Mouse (Mus musculus) intestine, postnatal 0 days (tissue): ENCODE measurements around the gene Gm10295. TPM values are rescaled to one million over a fixed set of nuclear protein-coding genes. Genes with fewer than 3 reads are reported as not detected.
A peak's percentile ranks its signal among the peaks of the same experiment; 100 is the strongest.

Source experiments
- ATAC-seq: fragments of 200-750 bp; cut with Nextera tagmentation; 2 replicates; pipeline ENCODE4 v1.8.0; 2017; ENCODE audit warnings: mild to moderate bottlenecking, moderate TSS enrichment, moderate library complexity
- H3K27ac ChIP-seq: fragments of 300-500 bp; sonication (generic); 2 replicates; pipeline ENCODE4 v1.5.1; 2014; ENCODE audit warnings: mild to moderate bottlenecking, low read depth, low read length, moderate library complexity
- H3K27me3 ChIP-seq: fragments of 300-500 bp; sonication (generic); replicated peaks from 2 replicates; pipeline ENCODE4 v1.6.1; 2014; ENCODE audit warnings: low read length, mixed read lengths; ENCODE audit not compliant: control insufficient read depth, insufficient read depth
- H3K36me3 ChIP-seq: fragments of 300-500 bp; sonication (generic); 2 replicates; pipeline ENCODE4 v1.6.1; 2014; ENCODE audit warnings: mild to moderate bottlenecking, moderate library complexity; ENCODE audit not compliant: control insufficient read depth, insufficient read depth
- H3K4me1 ChIP-seq: fragments of 300-500 bp; sonication (generic); replicated peaks from 2 replicates; pipeline ENCODE4 v1.6.1; 2014; ENCODE audit warnings: antibody characterized with exemption, low read length, mixed read lengths; ENCODE audit not compliant: control insufficient read depth, insufficient read depth
- H3K4me2 ChIP-seq: fragments of 300-500 bp; sonication (generic); replicated peaks from 2 replicates; pipeline ENCODE4 v1.6.1; 2014; ENCODE audit warnings: low read depth, mild to moderate bottlenecking, moderate library complexity
- H3K4me3 ChIP-seq: fragments of 300-500 bp; sonication (generic); 2 replicates; pipeline ENCODE4 v1.5.1; 2014; ENCODE audit warnings: low read depth, low read length
- H3K9ac ChIP-seq: fragments of 300-500 bp; sonication (generic); 2 replicates; pipeline ENCODE4 v1.6.1; 2014; ENCODE audit warnings: mild to moderate bottlenecking, low read depth, low read length
- H3K9me3 ChIP-seq: fragments of 300-500 bp; sonication (generic); 2 replicates; pipeline ENCODE4 v1.6.1; 2016; ENCODE audit warnings: mixed run types; ENCODE audit not compliant: control insufficient read depth
- CTCF ChIP-seq: sonication (generic); IDR thresholded peaks from 2 replicates; pipeline ENCODE4 v1.5.1; 2016; ENCODE audit warnings: low read depth, mild to moderate bottlenecking, control low read depth, antibody characterized with exemption, moderate library complexity
- WGBS: fragments of 180-500 bp; shearing (Covaris S2); extraction: QIAGEN DNeasy Blood & Tissue Kit; methylation state at CpG from one replicate; pipeline ENCODE4 v1.1.7; 2014; 5-methylcytosine and 5-hydroxymethylcytosine counted together
- polyA plus RNA-seq: library from polyadenylated mRNA; unstranded; fragments of >200 nt; fragmentation: Nextera tagmentation; extraction: Ambion mirVana; gene quantifications from 2 replicates; pipeline ENCODE4 v1.2.1, GENCODE M21; 2015

The Gm10295 gene
- polyA plus RNA-seq, 1 experiment from 2014 or later, result not detected

DNA sequence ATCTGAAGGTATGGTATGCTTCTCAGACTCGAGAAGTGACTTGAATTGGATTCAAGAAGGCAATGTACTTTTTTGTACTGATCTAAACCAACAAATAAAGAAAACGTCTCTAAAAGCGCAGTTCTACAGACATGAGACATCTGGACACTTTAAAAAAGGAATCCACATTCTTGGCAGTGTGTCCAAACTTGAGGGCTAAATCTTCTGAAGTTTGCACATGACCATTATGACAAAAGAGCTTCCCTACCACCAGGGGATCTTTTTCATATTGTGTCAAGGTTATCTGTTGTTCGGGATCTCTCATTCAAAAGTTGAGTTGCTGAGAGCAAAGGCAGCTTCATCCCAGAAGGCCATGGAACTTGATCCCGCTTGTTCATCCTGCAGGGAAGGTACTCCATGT lies 40.0 kb upstream of the Gm10295 start:
- Histone ChIP-seq H3K4me2 (no peak overlapping the region), H3K4me3 (no peak overlapping the region), H3K36me3 (no peaks in the 10 kb centered on the region), H3K27ac (no peak overlapping the region), H3K27me3 (no peaks in the 10 kb centered on the region), H3K4me1 (0 out of 2 replicates have a peak, but pooled peaks cover 4% of the 10 kb centered on the region), H3K9ac (no peak overlapping the region), H3K9me3 (no peaks in the 10 kb centered on the region)
- TF ChIP-seq CTCF, result peak; percentile 21; the same call in 1 of the 2 replicates
- no peak for ATAC-seq
- 71% methylated on average over 5 of the region's 5 CpGs for WGBS

DNA sequence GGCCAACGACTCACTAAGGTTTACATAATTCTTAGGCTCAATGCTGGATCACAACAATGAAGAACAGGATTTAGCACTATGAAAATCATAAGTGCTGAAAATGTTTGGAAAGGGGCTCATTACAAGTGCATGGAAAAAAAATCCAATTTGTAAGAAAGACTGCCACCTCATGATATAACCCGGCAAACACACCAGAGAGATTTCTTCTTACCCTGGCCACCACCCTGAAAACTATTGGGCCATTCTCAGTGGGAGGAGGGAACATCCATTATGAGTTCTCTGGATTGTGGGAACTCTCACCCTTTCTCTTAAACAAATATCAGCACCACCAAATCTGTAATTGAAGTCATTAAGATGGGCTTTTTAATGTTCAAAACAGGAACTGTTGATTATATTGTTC lies 39.0 kb upstream of the Gm10295 start:
- no peak overlapping the region for H3K27ac ChIP-seq
- ATAC-seq, result no peak
- 52% methylated on average over 2 of the region's 2 CpGs for WGBS

DNA sequence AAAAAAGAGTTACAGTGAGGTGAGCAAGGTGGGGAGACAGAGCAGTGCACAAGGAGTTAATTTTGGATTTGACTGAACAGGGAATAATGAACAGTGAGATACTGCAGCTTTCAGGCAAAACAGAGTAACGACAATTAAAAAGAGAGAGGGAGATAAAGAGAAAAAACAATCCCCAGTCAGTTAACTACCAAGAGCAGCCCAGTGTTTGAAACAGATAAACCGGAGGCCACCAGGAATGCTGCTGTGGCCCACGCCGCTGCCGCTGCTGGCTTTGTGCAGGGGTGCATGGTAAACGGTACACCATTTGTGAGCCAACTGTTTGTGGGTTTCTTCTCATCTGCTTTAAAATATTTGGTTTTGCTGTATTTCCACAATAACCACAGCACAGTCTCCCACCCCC lies 34.8 kb upstream of the Gm10295 start:
- Histone ChIP-seq H3K27ac (no peak overlapping the region), H3K9me3 (no peaks in the 10 kb centered on the region), H3K4me1 (no peaks in the 10 kb centered on the region), H3K4me3 (no peak overlapping the region), H3K9ac (no peak overlapping the region), H3K27me3 (no peaks in the 10 kb centered on the region), H3K4me2 (no peak overlapping the region), H3K36me3 (no peaks in the 10 kb centered on the region)
- WGBS, result 51% methylated on average over 6 of the region's 6 CpGs
- no peak for ATAC-seq
- no peak for TF ChIP-seq CTCF

More for the DNA sequence above, 39.0 kb upstream of the Gm10295 start:
- no peak for TF ChIP-seq CTCF
- Histone ChIP-seq H3K9me3 (no peaks in the 10 kb centered on the region), H3K4me1 (0 out of 2 replicates have a peak, but pooled peaks cover 4% of the 10 kb centered on the region), H3K4me2 (no peak overlapping the region), H3K4me3 (no peak overlapping the region), H3K27me3 (no peaks in the 10 kb centered on the region), H3K36me3 (no peaks in the 10 kb centered on the region), H3K9ac (no peak overlapping the region)

DNA sequence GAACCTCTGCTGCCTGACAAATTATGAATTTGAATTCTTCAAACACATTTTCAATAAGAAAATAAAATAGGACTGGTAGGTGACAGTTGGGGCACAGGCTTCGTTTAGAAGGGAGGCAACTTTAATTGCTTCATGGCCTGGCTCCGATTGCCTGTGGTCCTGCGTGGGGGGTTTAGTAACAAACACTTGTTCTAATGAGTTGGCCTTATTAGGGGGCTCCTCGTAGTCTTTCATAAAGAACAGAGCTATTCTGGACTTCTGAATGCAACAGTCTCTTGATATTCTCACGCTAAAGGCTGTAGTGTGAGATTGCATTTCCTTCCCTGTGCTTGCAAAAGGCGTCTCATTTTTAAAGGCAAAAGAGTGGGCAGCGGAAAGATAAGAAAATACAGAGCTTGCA lies 33.6 kb upstream of the Gm10295 start:
- Histone ChIP-seq H3K4me3 (no peak overlapping the region), H3K27ac (no peak overlapping the region), H3K27me3 (no peaks in the 10 kb centered on the region), H3K4me2 (no peak overlapping the region), H3K9me3 (no peaks in the 10 kb centered on the region), H3K4me1 (no peaks in the 10 kb centered on the region), H3K36me3 (no peaks in the 10 kb centered on the region), H3K9ac (no peak overlapping the region)
- TF ChIP-seq CTCF, result no peak
- ATAC-seq, result no peak
- WGBS, result 78% methylated on average over 7 of the region's 7 CpGs

DNA sequence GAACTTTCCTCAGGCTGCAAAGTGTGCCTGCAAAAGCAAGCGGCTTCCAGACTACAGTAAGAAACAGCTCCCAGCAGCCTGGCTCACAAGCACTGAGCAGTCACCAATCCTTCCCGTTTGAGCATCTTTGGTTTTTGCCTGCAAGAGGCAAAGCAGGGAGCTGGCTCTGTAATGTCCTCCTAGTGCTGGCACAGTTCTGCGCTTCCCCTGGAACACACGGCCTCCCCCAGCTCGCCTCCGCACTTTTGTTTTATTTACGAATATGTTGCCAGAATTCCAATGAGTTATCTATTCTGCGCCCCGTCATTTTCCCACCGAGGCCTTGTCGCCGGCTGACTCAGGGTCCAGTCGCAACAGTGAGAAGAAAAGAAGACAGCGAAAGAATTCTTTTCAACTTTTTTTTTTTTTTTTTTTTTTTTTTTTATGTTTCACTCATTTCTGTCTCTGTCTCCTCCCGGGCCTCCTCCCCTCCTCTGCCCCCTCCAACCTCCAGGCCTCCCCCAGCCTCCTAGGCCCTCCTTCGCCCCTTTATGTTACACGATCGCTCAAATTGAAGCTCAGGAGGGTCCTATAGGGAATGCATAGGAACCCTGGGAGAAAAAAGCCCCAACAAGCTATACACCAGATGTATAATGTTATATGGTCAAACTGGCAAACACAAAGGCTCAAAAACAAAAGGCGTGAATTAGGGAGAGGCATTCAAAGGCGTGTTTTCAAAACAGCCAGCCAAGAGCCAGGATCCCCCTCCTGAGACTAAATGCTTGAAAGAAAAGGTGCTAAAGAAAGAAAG lies 32.3 kb upstream of the Gm10295 start:
- Histone ChIP-seq H3K4me1 (no peaks in the 10 kb centered on the region), H3K4me2 (no peak overlapping the region; the same call in 1 of the 2 replicates), H3K27ac (no peak overlapping the region), H3K4me3 (no peak overlapping the region), H3K9ac (no peak overlapping the region), H3K36me3 (no peaks in the 10 kb centered on the region), H3K9me3 (no peaks in the 10 kb centered on the region), H3K27me3 (no peaks in the 10 kb centered on the region)
- no peak for ATAC-seq
- WGBS, result 53% methylated on average over 20 of the region's 20 CpGs
- no peak for TF ChIP-seq CTCF

DNA sequence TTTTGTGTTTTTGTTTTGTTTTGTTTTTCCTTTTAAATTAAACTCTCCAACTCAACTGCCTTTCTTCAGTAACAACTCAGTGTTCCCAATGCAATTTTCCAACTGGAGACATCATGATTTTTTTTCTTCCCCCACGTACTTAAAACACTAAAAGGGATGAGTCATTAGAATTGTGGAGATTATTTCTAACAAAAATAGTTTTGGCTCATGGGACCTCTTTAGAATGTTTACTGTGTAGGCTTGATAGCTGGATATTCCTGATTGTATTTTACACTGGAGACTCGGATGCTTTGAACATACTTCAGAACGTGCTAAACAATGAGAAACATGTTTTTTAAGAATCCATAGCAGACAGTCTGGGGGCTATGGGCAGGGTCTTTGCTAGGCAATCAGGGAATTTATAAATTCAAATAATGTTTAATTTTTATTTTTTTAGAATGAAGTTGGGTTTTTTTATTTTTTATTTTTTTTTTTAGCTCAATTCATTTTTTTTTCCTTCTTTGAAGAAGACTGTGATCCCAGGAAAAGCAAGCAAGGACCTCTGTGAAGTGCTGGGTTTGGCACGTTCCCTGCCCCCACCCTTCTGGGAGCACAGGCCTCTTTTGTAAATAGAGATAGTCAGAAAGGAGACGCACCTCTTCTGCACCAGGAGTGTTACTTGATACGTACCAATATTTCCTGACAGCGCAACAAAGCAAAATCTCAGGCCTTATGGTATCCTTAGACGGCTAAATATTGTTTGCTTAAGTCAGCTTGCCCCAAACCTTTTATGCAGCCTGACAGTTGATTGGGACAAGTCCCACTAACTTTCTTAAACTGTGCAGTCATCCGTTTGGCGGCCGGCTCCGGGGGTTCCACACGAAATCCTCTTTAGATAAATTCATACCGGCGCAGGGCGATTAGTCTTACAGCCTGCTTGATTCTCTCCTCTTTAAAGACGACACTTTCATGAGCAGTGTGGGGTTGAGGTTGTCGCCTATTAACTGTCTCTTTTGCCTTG lies 28.8 kb upstream of the Gm10295 start:
- Histone ChIP-seq H3K4me2 (no peak overlapping the region), H3K27me3 (no peaks in the 10 kb centered on the region), H3K4me1 (no peaks in the 10 kb centered on the region), H3K27ac (no peak overlapping the region), H3K36me3 (no peaks in the 10 kb centered on the region), H3K4me3 (no peak overlapping the region), H3K9ac (no peak overlapping the region), H3K9me3 (no peaks in the 10 kb centered on the region)
- TF ChIP-seq CTCF, result no peak
- 33% methylated on average over 18 of the region's 18 CpGs for WGBS
- no peak for ATAC-seq
